Mouse (Mus musculus) myocyte (in vitro differentiated cells): Measurements from ENCODE around the gene Fam78b.

Source experiments
- CEBPB ChIP-seq: IDR thresholded peaks from 2 replicates; pipeline ENCODE4 v1.6.1; 2011; ENCODE audit warnings: mild to moderate bottlenecking, moderate library complexity; ENCODE audit not compliant: poor library complexity, insufficient read depth, severe bottlenecking
- MAX ChIP-seq: IDR thresholded peaks from one replicate; pipeline ENCODE4 v1.6.1; 2011; ENCODE audit warnings: low read depth, mild to moderate bottlenecking, control low read depth
- POLR2A ChIP-seq: IDR thresholded peaks from one replicate; pipeline ENCODE4 v1.6.1; 2011; ENCODE audit warnings: low read depth, mild to moderate bottlenecking, control low read depth, moderate library complexity; ENCODE audit not compliant: insufficient read length
- REST ChIP-seq: IDR thresholded peaks from one replicate; pipeline ENCODE4 v1.6.1; 2011; ENCODE audit warnings: mild to moderate bottlenecking, control low read depth, moderate library complexity; ENCODE audit not compliant: insufficient read depth, insufficient read length

DNA sequence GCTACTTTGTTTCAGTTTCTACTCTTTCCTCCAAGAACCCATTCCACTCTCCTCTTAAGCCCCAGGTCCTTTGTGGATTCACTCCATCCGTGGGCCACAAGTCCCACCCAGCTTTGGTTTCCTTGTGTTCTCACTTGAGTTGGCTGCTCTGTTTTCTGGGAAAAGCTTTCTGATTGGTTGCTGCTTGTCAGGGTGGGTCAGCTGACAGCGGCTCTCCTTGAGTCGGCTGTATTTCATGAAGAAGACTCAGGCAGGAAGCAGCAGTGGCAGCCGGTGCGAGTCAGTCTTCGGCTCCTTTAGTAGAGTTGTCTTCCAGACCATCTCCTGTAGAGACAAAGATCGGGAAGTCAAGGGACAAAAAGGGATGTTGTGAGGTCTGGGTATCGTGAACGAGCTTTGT, 101.3 kb downstream of the Fam78b start:
- no peak for TF ChIP-seq POLR2A
- TF ChIP-seq CEBPB: no peak
- no peak for TF ChIP-seq MAX
- TF ChIP-seq REST: no peak
